Mouse (Mus musculus): ENCODE results near the gene Chrm2. TPM values are rescaled to one million over a fixed set of nuclear protein-coding genes. Genes with fewer than 3 reads are reported as not detected.

Gene Chrm2
- 1.8 and 2.9 TPM in 2 replicates for polyA plus RNA-seq (2014; fragmentation: Nextera tagmentation; extraction: Ambion mirVana)

GRCm38 (mm10) chr6:36387612-36388400, at the start of gene Chrm2:
Chrm2 (plus strand) TSS chr6:36388084.
- Histone ChIP-seq H3K36me3 (ENCODE audit: control insufficient read depth, insufficient read depth, low read length) (no peaks in the 10 kb centered on the region), H3K4me1 (ENCODE audit: control insufficient read depth, insufficient read depth, low read length) (0 out of 2 replicates have a peak, but pooled peaks cover 6% of the 10 kb centered on the region), H3K4me3 (ENCODE audit: low read depth, low read length) (peak within 1 kb of the TSS; percentile 45), H3K9ac (ENCODE audit: low read length) (peak within 1 kb of the TSS; percentile 61), H3K27me3 (replicated peaks; ENCODE audit: control insufficient read depth, insufficient read depth, low read length) (peaks cover 8% of the 10 kb centered on the region; the same call in 1 of the 2 replicates), H3K27ac (ENCODE audit: low read depth, low read length) (no peak within 1 kb of the TSS), H3K9me3 (replicated peaks; ENCODE audit: control insufficient read depth, low read length) (no peaks in the 10 kb centered on the region), H3K4me2 (ENCODE audit: low read length) (peak within 1 kb of the TSS; percentile 94)
- peak; percentile 73 for ATAC-seq
- 2% methylated on average over 30 of the region's 30 CpGs for WGBS
- DNase-seq (ENCODE audit: low spot score): peak; percentile 74

GRCm38 (mm10) chr6:36373983-36374382, 13.9 kb upstream of the Chrm2 start:
- H3K27me3 ChIP-seq (replicated peaks; ENCODE audit: control insufficient read depth, insufficient read depth, low read length): no peaks in the 10 kb centered on the region
- no peak overlapping the region for H3K9ac ChIP-seq (ENCODE audit: low read length)
- no peak overlapping the region for H3K4me2 ChIP-seq (ENCODE audit: low read length)
- DNase-seq (ENCODE audit: low spot score): no peak
- no peaks in the 10 kb centered on the region for H3K4me1 ChIP-seq (ENCODE audit: control insufficient read depth, insufficient read depth, low read length)
- no peaks in the 10 kb centered on the region for H3K9me3 ChIP-seq (replicated peaks; ENCODE audit: control insufficient read depth, low read length)
- no peak for ATAC-seq
- no peaks in the 10 kb centered on the region for H3K36me3 ChIP-seq (ENCODE audit: control insufficient read depth, insufficient read depth, low read length)
- no peak overlapping the region for H3K27ac ChIP-seq (ENCODE audit: low read depth, low read length)
- H3K4me3 ChIP-seq (ENCODE audit: low read depth, low read length): no peak overlapping the region
- WGBS: 85% methylated on average over 2 of the region's 2 CpGs

DNA sequence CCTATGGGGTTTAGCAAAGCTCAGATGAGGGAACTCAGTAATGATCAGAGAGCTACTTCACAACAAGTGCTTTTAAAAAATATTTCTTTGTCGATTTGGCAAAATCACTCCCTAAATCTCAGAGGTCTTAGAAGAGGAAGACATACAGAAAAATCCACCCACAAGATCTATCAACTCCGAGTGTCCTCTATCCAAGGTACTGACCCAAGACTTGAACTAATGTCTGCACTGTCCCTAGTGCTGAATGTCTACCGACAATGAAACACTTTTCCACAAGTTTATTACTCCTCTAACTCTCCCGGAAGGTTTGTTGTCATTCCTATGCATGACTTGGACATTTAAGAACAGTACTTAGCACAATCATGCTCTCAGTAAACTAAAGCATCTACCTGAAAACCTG, 9.9 kb upstream of the Chrm2 start:
- no peak overlapping the region for H3K4me2 ChIP-seq (ENCODE audit: low read length)
- H3K9ac ChIP-seq (ENCODE audit: low read length): no peak overlapping the region
- no peak for DNase-seq (ENCODE audit: low spot score)
- H3K9me3 ChIP-seq (replicated peaks; ENCODE audit: control insufficient read depth, low read length): no peaks in the 10 kb centered on the region
- no peak overlapping the region for H3K4me3 ChIP-seq (ENCODE audit: low read depth, low read length)
- no peaks in the 10 kb centered on the region for H3K36me3 ChIP-seq (ENCODE audit: control insufficient read depth, insufficient read depth, low read length)
- WGBS: 75% methylated on average over 4 of the region's 4 CpGs
- no peak overlapping the region for H3K27ac ChIP-seq (ENCODE audit: low read depth, low read length)
- H3K27me3 ChIP-seq (replicated peaks; ENCODE audit: control insufficient read depth, insufficient read depth, low read length): no peaks in the 10 kb centered on the region
- no peak for ATAC-seq
- no peaks in the 10 kb centered on the region for H3K4me1 ChIP-seq (ENCODE audit: control insufficient read depth, insufficient read depth, low read length)

- 49% methylated on average over 3 of the region's 3 CpGs for whole genome bisulfite sequencing
- H3K4me2 ChIP-seq (ENCODE audit: low read length): no peak overlapping the region
- H3K4me3 ChIP-seq (ENCODE audit: low read depth, low read length): no peak overlapping the region
- no peaks in the 10 kb centered on the region for H3K9me3 ChIP-seq (replicated peaks; ENCODE audit: control insufficient read depth, low read length)
- H3K4me1 ChIP-seq (ENCODE audit: control insufficient read depth, insufficient read depth, low read length): 0 out of 2 replicates have a peak, but pooled peaks cover 4% of the 10 kb centered on the region
- no peak for ATAC-seq
- H3K36me3 ChIP-seq (ENCODE audit: control insufficient read depth, insufficient read depth, low read length): no peaks in the 10 kb centered on the region
- peaks cover 2% of the 10 kb centered on the region; the same call in 1 of the 2 replicates for H3K27me3 ChIP-seq (replicated peaks; ENCODE audit: control insufficient read depth, insufficient read depth, low read length)
- DNase-seq (ENCODE audit: low spot score): no peak
- H3K9ac ChIP-seq (ENCODE audit: low read length): no peak overlapping the region
- no peak overlapping the region for H3K27ac ChIP-seq (ENCODE audit: low read depth, low read length)
Observed at GRCm38 (mm10) chr6:36384102-36384501, 3.8 kb upstream of the Chrm2 start.

GRCm38 (mm10) chr6:36388401-36389259, 746 bp downstream of the Chrm2 start:
- WGBS: under 1% methylated on average over 36 of the region's 36 CpGs
- Histone ChIP-seq H3K9ac (ENCODE audit: low read length) (peak overlapping the region; percentile 61), H3K27ac (ENCODE audit: low read depth, low read length) (no peak overlapping the region), H3K4me1 (ENCODE audit: control insufficient read depth, insufficient read depth, low read length) (peaks cover 6% of the 10 kb centered on the region; the same call in 1 of the 2 replicates), H3K4me3 (ENCODE audit: low read depth, low read length) (peak overlapping the region; percentile 45), H3K36me3 (ENCODE audit: control insufficient read depth, insufficient read depth, low read length) (no peaks in the 10 kb centered on the region), H3K27me3 (replicated peaks; ENCODE audit: control insufficient read depth, insufficient read depth, low read length) (peaks cover 8% of the 10 kb centered on the region; the same call in 1 of the 2 replicates), H3K4me2 (ENCODE audit: low read length) (peak overlapping the region; percentile 94), H3K9me3 (replicated peaks; ENCODE audit: control insufficient read depth, low read length) (no peaks in the 10 kb centered on the region)
- ATAC-seq (peak; percentile 69), DNase-seq (ENCODE audit: low spot score) (peak; percentile 28)

DNA sequence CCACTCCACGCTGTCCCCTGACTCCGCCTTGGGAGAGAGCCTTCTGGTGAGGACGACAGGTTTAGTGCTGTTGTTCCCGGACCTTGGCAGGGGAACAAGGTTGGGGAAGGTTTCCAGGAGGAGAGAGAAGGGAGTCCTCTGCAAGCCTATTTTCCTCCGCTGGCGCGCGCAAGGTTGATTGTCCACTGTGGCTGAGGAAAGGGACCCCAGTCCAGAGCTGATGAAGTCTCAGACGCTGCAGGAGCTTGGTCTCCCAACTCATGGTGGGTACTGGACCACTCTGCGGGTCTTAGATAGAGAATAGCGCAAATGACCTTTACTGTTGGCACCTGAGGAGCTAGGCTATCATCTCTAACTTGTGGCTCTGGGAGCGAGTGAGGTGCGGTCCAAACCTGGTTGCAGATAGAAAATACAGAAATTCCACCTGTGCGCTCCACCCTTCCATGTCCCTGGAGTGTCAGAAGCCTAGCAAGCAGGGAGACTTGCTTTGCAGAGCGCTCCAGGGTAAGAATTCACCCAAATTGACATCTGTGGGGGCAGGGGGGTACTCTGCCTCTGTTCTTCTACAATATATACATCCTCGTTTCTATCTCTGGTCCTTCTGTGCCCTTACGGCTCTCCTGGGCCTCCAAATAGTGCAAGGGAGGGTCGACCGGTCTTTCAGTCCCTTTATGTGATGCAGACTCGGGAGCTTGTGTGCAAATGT, 1.5 kb downstream of the Chrm2 start:
- H3K9me3 ChIP-seq (replicated peaks; ENCODE audit: control insufficient read depth, low read length): no peaks in the 10 kb centered on the region
- DNase-seq (ENCODE audit: low spot score) (no peak), ATAC-seq (no peak; the same call in 1 of the 2 replicates)
- peaks cover 6% of the 10 kb centered on the region; the same call in 1 of the 2 replicates for H3K4me1 ChIP-seq (ENCODE audit: control insufficient read depth, insufficient read depth, low read length)
- peak overlapping the region; percentile 45 for H3K4me3 ChIP-seq (ENCODE audit: low read depth, low read length)
- peak overlapping the region; percentile 94 for H3K4me2 ChIP-seq (ENCODE audit: low read length)
- peak overlapping the region; percentile 61 for H3K9ac ChIP-seq (ENCODE audit: low read length)
- 33% methylated on average over 20 of the region's 20 CpGs for WGBS
- no peaks in the 10 kb centered on the region for H3K36me3 ChIP-seq (ENCODE audit: control insufficient read depth, insufficient read depth, low read length)
- no peak overlapping the region for H3K27ac ChIP-seq (ENCODE audit: low read depth, low read length)
- peaks cover 8% of the 10 kb centered on the region; the same call in 1 of the 2 replicates for H3K27me3 ChIP-seq (replicated peaks; ENCODE audit: control insufficient read depth, insufficient read depth, low read length)

GRCm38 (mm10) chr6:36393705-36394104, 5.8 kb downstream of the Chrm2 start:
- Histone ChIP-seq H3K9ac (ENCODE audit: low read length) (no peak overlapping the region), H3K4me2 (ENCODE audit: low read length) (no peak overlapping the region), H3K36me3 (ENCODE audit: control insufficient read depth, insufficient read depth, low read length) (no peaks in the 10 kb centered on the region), H3K4me3 (ENCODE audit: low read depth, low read length) (no peak overlapping the region), H3K9me3 (replicated peaks; ENCODE audit: control insufficient read depth, low read length) (no peaks in the 10 kb centered on the region), H3K27me3 (replicated peaks; ENCODE audit: control insufficient read depth, insufficient read depth, low read length) (peaks cover 8% of the 10 kb centered on the region; the same call in 1 of the 2 replicates), H3K4me1 (ENCODE audit: control insufficient read depth, insufficient read depth, low read length) (peaks cover 6% of the 10 kb centered on the region; the same call in 1 of the 2 replicates), H3K27ac (ENCODE audit: low read depth, low read length) (no peak overlapping the region)
- 63% methylated on average over 4 of the region's 4 CpGs for WGBS
- DNase-seq (ENCODE audit: low spot score) (peak; percentile 61), ATAC-seq (peak; percentile 62; the same call in 1 of the 2 replicates)

DNA sequence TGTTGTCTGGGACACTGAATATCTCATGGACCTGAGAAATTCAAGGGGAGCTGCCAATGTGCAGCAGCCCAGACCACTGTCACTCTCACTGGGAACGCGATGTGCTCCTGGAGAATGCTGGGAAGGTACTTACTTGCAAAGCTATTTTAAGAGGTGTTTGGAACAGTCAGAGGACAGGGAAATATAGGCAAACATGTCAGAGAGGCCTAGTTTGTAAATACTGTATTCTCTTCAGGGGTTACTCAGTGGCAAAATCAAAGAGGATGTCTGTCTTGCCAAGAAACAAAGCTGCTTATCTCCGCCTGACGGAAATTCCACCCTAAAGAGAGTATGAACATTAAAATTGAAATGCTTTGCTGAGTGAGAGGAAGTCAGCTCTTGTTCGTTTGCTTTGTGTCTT, 17.3 kb downstream of the Chrm2 start:
- no peak for DNase-seq (ENCODE audit: low spot score)
- no peak overlapping the region for H3K4me2 ChIP-seq (ENCODE audit: low read length)
- ATAC-seq: no peak
- no peaks in the 10 kb centered on the region for H3K27me3 ChIP-seq (replicated peaks; ENCODE audit: control insufficient read depth, insufficient read depth, low read length)
- H3K4me1 ChIP-seq (ENCODE audit: control insufficient read depth, insufficient read depth, low read length): no peaks in the 10 kb centered on the region
- no peak overlapping the region for H3K4me3 ChIP-seq (ENCODE audit: low read depth, low read length)
- 66% methylated on average over 5 of the region's 5 CpGs for WGBS
- no peak overlapping the region for H3K9ac ChIP-seq (ENCODE audit: low read length)
- H3K36me3 ChIP-seq (ENCODE audit: control insufficient read depth, insufficient read depth, low read length): no peaks in the 10 kb centered on the region
- no peak overlapping the region for H3K27ac ChIP-seq (ENCODE audit: low read depth, low read length)
- H3K9me3 ChIP-seq (replicated peaks; ENCODE audit: control insufficient read depth, low read length): no peaks in the 10 kb centered on the region

Measured in forebrain, embryonic 14.5 days (tissue).